Mouse (Mus musculus): ENCODE results near the gene Pih1h3b.
A peak's percentile ranks its signal among the peaks of the same experiment; 100 is the strongest.

Gene Pih1h3b

GRCm38 (mm10) chrX:140062135-140062975, at the start of gene Pih1h3b, which contains the start of gene Nup62cl:
Gene Pih1h3b, plus strand, starts transcription at chrX:140062879.
Gene Nup62cl, minus strand, starts transcription at chrX:140062712.
- DNase-seq (ENCODE audit: low spot score in 2 of 2), result peak; percentile 5 to 22

GRCm38 (mm10) chrX:140060886-140061874, 1.5 kb upstream of the Pih1h3b start:
- DNase-seq (ENCODE audit: low spot score in 2 of 2), result peak in 1 of 2 experiments; percentile 10

DNA sequence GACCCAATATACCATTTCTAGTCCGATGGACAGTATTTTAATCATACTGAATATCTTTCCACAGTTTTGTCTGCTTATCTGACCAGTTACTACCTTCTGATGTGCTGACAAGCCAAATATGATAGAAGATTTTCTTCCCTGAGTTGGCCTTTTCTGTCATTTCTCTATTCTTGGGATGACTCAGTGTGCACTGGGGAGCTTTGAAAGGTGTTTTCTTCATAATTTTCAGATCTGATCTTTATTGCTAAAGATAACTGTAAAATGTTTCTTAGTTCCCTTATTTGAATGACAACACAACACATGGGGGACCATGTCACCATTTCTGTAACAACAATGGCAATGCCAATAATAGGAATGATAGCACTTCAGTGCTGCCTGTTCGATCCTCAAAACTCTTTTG, 19.9 kb downstream of the Pih1h3b start:
- DNase-seq (ENCODE audit: low spot score in 2 of 2), result no peak

GRCm38 (mm10) chrX:140094066-140094465, 31.4 kb downstream of the Pih1h3b start:
- DNase-seq (ENCODE audit: low spot score in 2 of 2), result no peak
